Mouse (Mus musculus) MEL (cell line): ENCODE measurements at regions not wholly inside any gene's neighbourhood (a gene's known extent, or its start where the extent isn't known, plus 50 kb on each side); places are given as distances from the start of the nearest gene placed in this dataset.

Experiments
- DNase-seq: peaks from one replicate; pipeline ENCODE4 v3.0.0; 2011; ENCODE audit warnings: low read depth, low spot score
- H3K27ac ChIP-seq: 2 replicates; pipeline ENCODE4 v1.5.1; 2012; ENCODE audit warnings: low read depth, mild to moderate bottlenecking, control low read depth, low read length, moderate library complexity; ENCODE audit not compliant: control insufficient read depth
- H3K27me3 ChIP-seq, 2 experiments: fragments of 150-350 bp in 1 of 2; sonication (generic) in 1 of 2; 2 replicates each; pipeline ENCODE4 v1.6.1; 2012; ENCODE audit warnings: low read length in 2 of 2, mild to moderate bottlenecking in 2 of 2, improper control_type of control experiment in 1 of 2, moderate library complexity in 1 of 2; ENCODE audit not compliant: insufficient read depth in 2 of 2, control insufficient read depth in 1 of 2
- H3K36me3 ChIP-seq, 2 experiments: 2 replicates each; pipeline ENCODE4 v1.6.1; 2012 to 2014; ENCODE audit warnings: low read length in 2 of 2, improper control_type of control experiment in 1 of 2, inconsistent platforms in 1 of 2, mild to moderate bottlenecking in 1 of 2; ENCODE audit not compliant: insufficient read depth in 2 of 2, control insufficient read depth in 1 of 2
- H3K4me1 ChIP-seq, 2 experiments: fragments of 150-350 bp in 1 of 2; sonication (generic) in 1 of 2; 2 replicates each; pipeline ENCODE4 v1.6.1; 2012; ENCODE audit warnings: low read length in 2 of 2, improper control_type of control experiment in 1 of 2, mild to moderate bottlenecking in 1 of 2; ENCODE audit not compliant: insufficient read depth in 2 of 2, control insufficient read depth in 1 of 2
- H3K4me3 ChIP-seq, 2 experiments: fragments of 150-350 bp in 1 of 2; sonication (generic) in 1 of 2; 2 replicates each; pipeline ENCODE4 v1.5.1; 2012; ENCODE audit warnings: low read depth in 2 of 2, low read length in 2 of 2, mild to moderate bottlenecking in 2 of 2, moderate library complexity in 2 of 2, control low read depth in 1 of 2, improper control_type of control experiment in 1 of 2; ENCODE audit not compliant: control insufficient read depth in 1 of 2, insufficient read depth in 1 of 2
- H3K79me2 ChIP-seq: 2 replicates; pipeline ENCODE4 v1.6.1; 2012; ENCODE audit warnings: mild to moderate bottlenecking, low read length, moderate library complexity; ENCODE audit not compliant: control insufficient read depth, poor library complexity, insufficient read depth
- H3K9ac ChIP-seq: 2 replicates; pipeline ENCODE4 v1.6.1; 2012; ENCODE audit warnings: low read depth, mild to moderate bottlenecking, control low read depth, low read length, moderate library complexity; ENCODE audit not compliant: control insufficient read depth, poor library complexity, severe bottlenecking
- H3K9me3 ChIP-seq: fragments of 150-350 bp; sonication (generic); replicated peaks from 2 replicates; pipeline ENCODE4 v1.6.1; 2012; ENCODE audit warnings: mild to moderate bottlenecking, low read length, improper control_type of control experiment, moderate library complexity; ENCODE audit not compliant: insufficient read depth
- BHLHE40 ChIP-seq: IDR thresholded peaks from 2 replicates; pipeline ENCODE4 v1.6.1; 2012; ENCODE audit warnings: low read depth, mild to moderate bottlenecking, inconsistent platforms, low read length, improper control_type of control experiment, borderline replicate concordance
- CHD2 ChIP-seq: IDR thresholded peaks from 2 replicates; pipeline ENCODE4 v1.6.1; 2011; ENCODE audit warnings: low read length, improper control_type of control experiment
- HCFC1 ChIP-seq: IDR thresholded peaks from 2 replicates; pipeline ENCODE4 v1.6.1; 2012; ENCODE audit warnings: low read depth, mild to moderate bottlenecking, inconsistent platforms, low read length, improper control_type of control experiment, moderate library complexity
- KAT2A ChIP-seq: conservative IDR thresholded peaks from 2 replicates; pipeline ENCODE4 v1.6.1; 2012; ENCODE audit warnings: low read depth, low read length, improper control_type of control experiment, inconsistent platforms
- MAFK ChIP-seq: IDR thresholded peaks from 2 replicates; pipeline ENCODE4 v1.6.1; 2011; ENCODE audit warnings: low read depth, mild to moderate bottlenecking, low read length, improper control_type of control experiment, borderline replicate concordance
- MAX ChIP-seq: IDR thresholded peaks from 2 replicates; pipeline ENCODE4 v1.6.1; 2011; ENCODE audit warnings: low read length, improper control_type of control experiment
- MXI1 ChIP-seq: IDR thresholded peaks from 2 replicates; pipeline ENCODE4 v1.6.1; 2011; ENCODE audit warnings: mild to moderate bottlenecking, low read depth, low read length, improper control_type of control experiment
- NELFE ChIP-seq: IDR thresholded peaks from 2 replicates; pipeline ENCODE4 v1.6.1; 2011; ENCODE audit warnings: low read depth, low read length, improper control_type of control experiment
- POLR2A ChIP-seq, 2 experiments: IDR thresholded peaks; 2 replicates each; pipeline ENCODE4 v1.6.1; 2011 to 2012; ENCODE audit warnings: low read length in 2 of 2, mild to moderate bottlenecking in 2 of 2, control low read depth in 1 of 2, improper control_type of control experiment in 1 of 2, low read depth in 1 of 2, moderate library complexity in 1 of 2; ENCODE audit not compliant: control insufficient read depth in 1 of 2, insufficient read depth in 1 of 2, poor library complexity in 1 of 2
- POLR2AphosphoS2 ChIP-seq: IDR thresholded peaks from 2 replicates; pipeline ENCODE4 v1.6.1; 2011; ENCODE audit warnings: low read length, improper control_type of control experiment
- POLR2AphosphoS5 ChIP-seq: IDR thresholded peaks from 2 replicates; pipeline ENCODE4 v1.6.1; 2012; ENCODE audit warnings: low read depth, borderline replicate concordance, mild to moderate bottlenecking, inconsistent platforms, low read length, moderate library complexity, mixed read lengths
- SIN3A ChIP-seq: IDR thresholded peaks from 2 replicates; pipeline ENCODE4 v1.6.1; 2012; ENCODE audit warnings: low read length, improper control_type of control experiment, inconsistent platforms
- SMC3 ChIP-seq: IDR thresholded peaks from 2 replicates; pipeline ENCODE4 v1.6.1; 2011; ENCODE audit warnings: low read depth, low read length, improper control_type of control experiment
- TCF12 ChIP-seq: IDR thresholded peaks from 2 replicates; pipeline ENCODE4 v1.6.1; 2014; ENCODE audit warnings: low read depth, mild to moderate bottlenecking, inconsistent platforms, low read length, improper control_type of control experiment, moderate library complexity
- USF1 ChIP-seq: IDR thresholded peaks from 2 replicates; pipeline ENCODE4 v1.6.1; 2014; ENCODE audit warnings: low read depth, mild to moderate bottlenecking, inconsistent platforms, low read length, improper control_type of control experiment, moderate library complexity
- ZNF384 ChIP-seq: IDR thresholded peaks from 2 replicates; pipeline ENCODE4 v1.6.1; 2012; ENCODE audit warnings: low read depth, mild to moderate bottlenecking, inconsistent platforms, low read length, improper control_type of control experiment

DNA sequence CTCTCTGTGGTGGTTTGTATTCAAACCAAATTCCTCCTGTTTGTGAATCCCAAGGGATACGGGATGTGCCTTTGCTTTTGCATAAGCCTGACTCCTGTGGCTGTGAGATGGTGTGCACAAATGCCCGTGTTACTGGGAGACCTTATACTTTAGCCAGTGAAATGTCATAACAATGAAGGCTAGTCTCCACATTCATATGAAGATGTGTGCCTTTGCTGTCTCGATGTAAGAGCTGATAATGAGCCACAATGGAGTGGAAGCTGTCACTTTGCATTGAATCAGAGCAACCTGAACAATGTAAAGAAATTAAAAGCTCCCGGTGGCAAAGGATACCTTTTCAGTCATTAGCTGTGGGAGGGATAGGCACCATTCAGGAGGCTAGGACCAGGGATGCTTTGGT, 64.7 kb upstream of the Pou6f2 start:
- TF ChIP-seq MXI1 (no peak), KAT2A (no peak), MAX (no peak), SMC3 (no peak), NELFE (no peak), ZNF384 (no peak), USF1 (no peak), POLR2AphosphoS5 (no peak), POLR2A (IDR thresholded peaks at IDR 0.05; ENCODE audit: control insufficient read depth in 1 of 2, insufficient read depth in 1 of 2, low read depth in 1 of 2, low read length in 2 of 2, poor library complexity in 1 of 2) (no peak)
- TF ChIP-seq, all 39 proteins: peak for 0
- DNase-seq: no peak
- H3K79me2 ChIP-seq: no peaks in the 10 kb centered on the region

DNA sequence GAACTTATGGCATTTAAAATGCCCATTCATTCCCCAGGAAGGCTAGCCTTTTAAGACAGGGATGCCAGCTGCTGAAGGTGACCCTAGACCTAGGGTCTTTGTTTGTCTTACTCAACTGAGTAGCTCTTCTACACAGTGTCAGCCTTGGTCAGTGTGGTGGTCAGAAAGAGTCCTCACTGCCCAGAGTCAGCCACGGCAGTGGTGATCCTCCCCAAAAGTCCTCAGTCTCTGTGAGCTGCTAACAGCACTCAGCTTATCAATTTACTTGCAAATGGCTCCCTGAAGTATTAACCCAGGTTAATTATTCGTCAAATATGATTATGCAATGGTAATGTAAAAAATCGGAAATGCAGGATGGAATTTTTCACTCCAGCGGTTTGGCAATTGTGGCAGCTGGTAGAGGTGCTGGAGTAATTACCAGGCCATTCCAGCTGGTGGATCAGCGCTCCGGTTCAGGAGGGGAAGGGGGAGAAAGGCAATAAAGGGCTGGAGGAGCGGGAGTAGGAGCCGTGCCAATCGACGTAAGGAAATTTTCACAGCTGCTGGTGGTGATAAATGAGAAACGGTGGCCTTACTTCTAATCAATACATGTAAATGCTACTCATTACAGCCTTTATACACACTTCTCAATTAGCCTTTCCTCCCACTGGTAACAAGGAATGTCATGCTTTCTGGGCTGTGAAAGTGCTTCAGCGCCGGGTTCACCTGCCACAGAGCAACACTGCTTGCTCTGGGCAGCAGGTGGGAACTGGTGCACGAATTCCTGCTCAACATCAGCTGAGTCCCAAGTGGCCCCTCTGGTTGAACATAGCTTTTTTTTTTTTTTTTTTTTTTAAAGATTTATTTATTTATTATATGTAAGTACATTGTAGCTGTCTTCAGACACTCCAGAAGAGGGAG, 60.1 kb upstream of the Pou6f2 start:
- no peaks in the 10 kb centered on the region for H3K4me1 ChIP-seq
- H3K36me3 ChIP-seq: no peaks in the 10 kb centered on the region
- H3K4me3 ChIP-seq: no peak overlapping the region
- H3K9ac ChIP-seq: no peak overlapping the region
- no peaks in the 10 kb centered on the region for H3K27me3 ChIP-seq
- TF ChIP-seq HCFC1 (no peak), MAFK (no peak), NELFE (no peak), BHLHE40 (no peak), MAX (no peak), POLR2AphosphoS5 (no peak), SIN3A (no peak), CHD2 (no peak), SMC3 (no peak), TCF12 (no peak), MXI1 (no peak), POLR2AphosphoS2 (no peak)
- TF ChIP-seq, all 39 proteins: peak for 0
- no peaks in the 10 kb centered on the region for H3K79me2 ChIP-seq
- H3K9me3 ChIP-seq: no peaks in the 10 kb centered on the region
- no peak overlapping the region for H3K27ac ChIP-seq
- no peak for DNase-seq

More for the DNA sequence above, 64.7 kb upstream of the Pou6f2 start:
- H3K4me3 ChIP-seq: no peak overlapping the region
- H3K36me3 ChIP-seq: no peaks in the 10 kb centered on the region
- no peaks in the 10 kb centered on the region for H3K27me3 ChIP-seq
- no peak overlapping the region for H3K27ac ChIP-seq
- H3K4me1 ChIP-seq: no peaks in the 10 kb centered on the region
- H3K9ac ChIP-seq: no peak overlapping the region
- H3K9me3 ChIP-seq: no peaks in the 10 kb centered on the region
